Mouse (Mus musculus): ENCODE results near the gene Cxcr6. TPM values are rescaled to one million over a fixed set of nuclear protein-coding genes. Genes with fewer than 3 reads are reported as not detected.

Cxcr6 gene
- 8.3 TPM for polyA plus RNA-seq (2017; shearing (Covaris generic))

GRCm38 (mm10) chr9:123806267-123806666 is at the start of gene Cxcr6:
TSS of gene Cxcr6 (plus strand) at chr9:123806475.

GRCm38 (mm10) chr9:123851713-123852448 is 45.6 kb downstream of the Cxcr6 start, which contains the start of gene Fyco1:
TSS of gene Fyco1 (minus strand) at chr9:123851899.

Other genes with a start within 250 kb of the Cxcr6 start
- 0.29 TPM for gene Slc6a20b, start 173.9 kb upstream of the Cxcr6 start, polyA plus RNA-seq (2017; shearing (Covaris generic))
- 21.9 TPM for gene Ccr9, start 128.0 kb upstream of the Cxcr6 start, polyA plus RNA-seq (2017; shearing (Covaris generic))
- not detected for gene Slc6a20a, start 127.6 kb upstream of the Cxcr6 start, polyA plus RNA-seq (2017; shearing (Covaris generic))
- 33.9 TPM for gene Lztfl1, start 88.8 kb upstream of the Cxcr6 start, polyA plus RNA-seq (2017; shearing (Covaris generic))
- gene Fyco1, start 45.4 kb downstream of the Cxcr6 start, polyA plus RNA-seq (2017; shearing (Covaris generic)), result 41.1 TPM
- 0.24 TPM for gene Xcr1, start 55.6 kb downstream of the Cxcr6 start, polyA plus RNA-seq (2017; shearing (Covaris generic))
- 0.14 TPM for gene Ccr1, start 162.2 kb downstream of the Cxcr6 start, polyA plus RNA-seq (2017; shearing (Covaris generic))
- gene Ccr1l1, start 171.9 kb downstream of the Cxcr6 start, polyA plus RNA-seq (2017; shearing (Covaris generic)), result not detected
- gene Ccr3, start 215.5 kb downstream of the Cxcr6 start, polyA plus RNA-seq (2017; shearing (Covaris generic)), result 1.9 TPM